Mouse (Mus musculus): ENCODE results near the gene AF366264. TPM values are rescaled to one million over a fixed set of nuclear protein-coding genes. Genes with fewer than 3 reads are reported as not detected.
"Not testable (repeated sequence)": the region's sequence is repeated elsewhere in the genome, so short reads cannot be mapped to it uniquely, and the experiment has no call there.

Gene AF366264
- polyA plus RNA-seq (2015; fragmentation: Nextera tagmentation; extraction: Ambion mirVana): not detected in 2 replicates

GRCm38 (mm10) chr8:13838289-13838688 lies at the start of gene AF366264:
AF366264 (minus strand) TSS chr8:13838389.
- H3K4me3 ChIP-seq (replicated peaks; ENCODE audit: low read depth, low read length); DNase-seq (ENCODE audit: low spot score); ATAC-seq (replicated peaks; ENCODE audit: low FRiP score, low read depth); H3K36me3 ChIP-seq (ENCODE audit: insufficient read depth, low read length); H3K27ac ChIP-seq; H3K4me2 ChIP-seq (ENCODE audit: low read length); H3K9ac ChIP-seq (ENCODE audit: low read depth, low read length); H3K9me3 ChIP-seq (replicated peaks; ENCODE audit: low read length); H3K4me1 ChIP-seq (replicated peaks; ENCODE audit: insufficient read depth, low read length); H3K27me3 ChIP-seq (ENCODE audit: insufficient read depth, low read length): not testable (repeated sequence)
- 87% methylated on average over 5 of the region's 5 CpGs for WGBS

GRCm38 (mm10) chr8:13843286-13843685 lies 5.1 kb upstream of the AF366264 start:
- not testable (repeated sequence) for ATAC-seq (replicated peaks; ENCODE audit: low FRiP score, low read depth)
- WGBS: 69% methylated on average over 1 of the region's 1 CpGs

GRCm38 (mm10) chr8:13828598-13829172 lies 9.5 kb downstream of the AF366264 start:
- DNase-seq (ENCODE audit: low spot score) (no peak), ATAC-seq (replicated peaks; ENCODE audit: low FRiP score, low read depth) (no peak)
- TF ChIP-seq CTCF (IDR thresholded peaks at IDR 0.05; ENCODE audit: low read depth): no peak
- H3K27me3 ChIP-seq (ENCODE audit: insufficient read depth, low read length): no peaks in the 10 kb centered on the region
- no peak overlapping the region for H3K9ac ChIP-seq (ENCODE audit: low read depth, low read length)
- 68% methylated on average over 7 of the region's 7 CpGs for WGBS
- H3K4me1 ChIP-seq (replicated peaks; ENCODE audit: insufficient read depth, low read length): no peaks in the 10 kb centered on the region
- H3K4me2 ChIP-seq (ENCODE audit: low read length): no peak overlapping the region
- no peaks in the 10 kb centered on the region for H3K36me3 ChIP-seq (ENCODE audit: insufficient read depth, low read length)
- no peak overlapping the region for H3K27ac ChIP-seq
- H3K4me3 ChIP-seq (replicated peaks; ENCODE audit: low read depth, low read length): no peak overlapping the region
- no peaks in the 10 kb centered on the region for H3K9me3 ChIP-seq (replicated peaks; ENCODE audit: low read length)

More at GRCm38 (mm10) chr8:13843286-13843685, 5.1 kb upstream of the AF366264 start:
- H3K4me2 ChIP-seq (ENCODE audit: low read length); H3K9ac ChIP-seq (ENCODE audit: low read depth, low read length); H3K9me3 ChIP-seq (replicated peaks; ENCODE audit: low read length); H3K4me1 ChIP-seq (replicated peaks; ENCODE audit: insufficient read depth, low read length); H3K27me3 ChIP-seq (ENCODE audit: insufficient read depth, low read length); H3K27ac ChIP-seq; H3K4me3 ChIP-seq (replicated peaks; ENCODE audit: low read depth, low read length); H3K36me3 ChIP-seq (ENCODE audit: insufficient read depth, low read length); DNase-seq (ENCODE audit: low spot score): not testable (repeated sequence)

- H3K4me1 ChIP-seq (replicated peaks; ENCODE audit: insufficient read depth, low read length): no peaks in the 10 kb centered on the region
- H3K27me3 ChIP-seq (ENCODE audit: insufficient read depth, low read length): no peaks in the 10 kb centered on the region
- TF ChIP-seq CTCF (IDR thresholded peaks at IDR 0.05; ENCODE audit: low read depth): no peak
- 92% methylated on average over 5 of the region's 5 CpGs for WGBS
- no peak overlapping the region for H3K27ac ChIP-seq
- H3K9me3 ChIP-seq (replicated peaks; ENCODE audit: low read length): no peaks in the 10 kb centered on the region
- no peak overlapping the region for H3K4me2 ChIP-seq (ENCODE audit: low read length)
- no peak for ATAC-seq (replicated peaks; ENCODE audit: low FRiP score, low read depth)
- no peak overlapping the region for H3K9ac ChIP-seq (ENCODE audit: low read depth, low read length)
- H3K4me3 ChIP-seq (replicated peaks; ENCODE audit: low read depth, low read length): no peak overlapping the region
- H3K36me3 ChIP-seq (ENCODE audit: insufficient read depth, low read length): peaks cover 30% of the 10 kb centered on the region
- DNase-seq (ENCODE audit: low spot score): no peak
Observed at GRCm38 (mm10) chr8:13799566-13799965, 38.6 kb downstream of the AF366264 start.

GRCm38 (mm10) chr8:13797676-13798075 lies 40.5 kb downstream of the AF366264 start:
- Histone ChIP-seq H3K36me3 (ENCODE audit: insufficient read depth, low read length) (peaks cover 40% of the 10 kb centered on the region), H3K9me3 (replicated peaks; ENCODE audit: low read length) (no peaks in the 10 kb centered on the region), H3K27me3 (ENCODE audit: insufficient read depth, low read length) (no peaks in the 10 kb centered on the region), H3K4me3 (replicated peaks; ENCODE audit: low read depth, low read length) (no peak overlapping the region), H3K4me1 (replicated peaks; ENCODE audit: insufficient read depth, low read length) (no peaks in the 10 kb centered on the region), H3K9ac (ENCODE audit: low read depth, low read length) (no peak overlapping the region), H3K4me2 (ENCODE audit: low read length) (no peak overlapping the region), H3K27ac (no peak overlapping the region)
- ATAC-seq (replicated peaks; ENCODE audit: low FRiP score, low read depth) (no peak), DNase-seq (ENCODE audit: low spot score) (no peak)
- 94% methylated on average over 5 of the region's 5 CpGs for WGBS
- TF ChIP-seq CTCF (IDR thresholded peaks at IDR 0.05; ENCODE audit: low read depth): no peak

GRCm38 (mm10) chr8:13793746-13794101 lies 44.5 kb downstream of the AF366264 start:
- Histone ChIP-seq H3K9ac (ENCODE audit: low read depth, low read length) (no peak overlapping the region), H3K4me2 (ENCODE audit: low read length) (no peak overlapping the region), H3K9me3 (replicated peaks; ENCODE audit: low read length) (no peaks in the 10 kb centered on the region), H3K27me3 (ENCODE audit: insufficient read depth, low read length) (no peaks in the 10 kb centered on the region), H3K27ac (no peak overlapping the region), H3K36me3 (ENCODE audit: insufficient read depth, low read length) (peaks cover 45% of the 10 kb centered on the region), H3K4me3 (replicated peaks; ENCODE audit: low read depth, low read length) (no peak overlapping the region), H3K4me1 (replicated peaks; ENCODE audit: insufficient read depth, low read length) (no peaks in the 10 kb centered on the region)
- ATAC-seq (replicated peaks; ENCODE audit: low FRiP score, low read depth): no peak
- TF ChIP-seq CTCF (IDR thresholded peaks at IDR 0.05; ENCODE audit: low read depth): no peak
- 71% methylated on average over 11 of the region's 11 CpGs for WGBS
- no peak for DNase-seq (ENCODE audit: low spot score)
